Mouse (Mus musculus) liver, embryonic 14.5 days (tissue): ENCODE results near the gene Fam151a. TPM values are rescaled to one million over a fixed set of nuclear protein-coding genes. Genes with fewer than 3 reads are reported as not detected.
A peak's percentile ranks its signal among the peaks of the same experiment; 100 is the strongest.

Experiments used
- ATAC-seq: fragments of 200-750 bp; cut with Nextera tagmentation; 2 replicates; pipeline ENCODE4 v1.8.0; 2017; ENCODE audit warnings: moderate number of reproducible peaks, mild to moderate bottlenecking, moderate library complexity; ENCODE audit not compliant: insufficient read depth
- DNase-seq, 3 experiments: peaks; one replicate each; pipeline ENCODE4 v3.0.0-alpha.2; 2012 to 2013; ENCODE audit warnings: low read depth in 3 of 3, low spot score in 3 of 3
- H3K27ac ChIP-seq: fragments of 300-500 bp; sonication (generic); 2 replicates; pipeline ENCODE4 v1.5.1; 2014; ENCODE audit warnings: moderate library complexity, mild to moderate bottlenecking, control low read depth, inconsistent platforms
- H3K27me3 ChIP-seq: fragments of 300-500 bp; sonication (generic); 2 replicates; pipeline ENCODE4 v1.6.1; 2014; ENCODE audit warnings: mild to moderate bottlenecking, low read length, moderate library complexity; ENCODE audit not compliant: control insufficient read depth, insufficient read depth
- H3K36me3 ChIP-seq: fragments of 300-500 bp; sonication (generic); replicated peaks from 2 replicates; pipeline ENCODE4 v1.6.1; 2014; ENCODE audit warnings: low read depth; ENCODE audit not compliant: control insufficient read depth, insufficient read depth
- H3K4me1 ChIP-seq, 2 experiments: fragments of 200-500 bp in 1 of 2; fragments of 300-500 bp in 1 of 2; sonication (generic) in 1 of 2; replicated peaks; 2 replicates each; pipeline ENCODE4 v1.6.1; 2012 to 2014; ENCODE audit warnings: antibody characterized with exemption in 1 of 2, inconsistent platforms in 1 of 2, low read length in 1 of 2; ENCODE audit not compliant: control insufficient read depth in 2 of 2, insufficient read depth in 2 of 2
- H3K4me2 ChIP-seq: fragments of 300-500 bp; sonication (generic); 2 replicates; pipeline ENCODE4 v1.6.1; 2014; ENCODE audit warnings: low read depth, mild to moderate bottlenecking, control low read depth, moderate library complexity
- H3K4me3 ChIP-seq, 2 experiments: fragments of 200-500 bp in 1 of 2; fragments of 300-500 bp in 1 of 2; sonication (generic) in 1 of 2; 2 replicates each; pipeline ENCODE4 v1.5.1; 2012 to 2014; ENCODE audit warnings: low read depth in 2 of 2, low read length in 2 of 2, mild to moderate bottlenecking in 2 of 2, control low read depth in 1 of 2, inconsistent platforms in 1 of 2, moderate library complexity in 1 of 2; ENCODE audit not compliant: insufficient read depth in 1 of 2
- H3K9ac ChIP-seq: fragments of 300-500 bp; sonication (generic); replicated peaks from 2 replicates; pipeline ENCODE4 v1.6.1; 2014; ENCODE audit warnings: mild to moderate bottlenecking, control low read depth, moderate library complexity
- H3K9me3 ChIP-seq: fragments of 300-500 bp; sonication (generic); 2 replicates; pipeline ENCODE4 v1.6.1; 2016; ENCODE audit warnings: low read length, mixed read lengths; ENCODE audit not compliant: control insufficient read depth
- CTCF ChIP-seq: IDR thresholded peaks from 2 replicates; pipeline ENCODE4 v1.5.1; 2016; ENCODE audit warnings: antibody characterized with exemption, low read depth, control low read depth
- EP300 ChIP-seq: IDR thresholded peaks from 2 replicates; pipeline ENCODE4 v1.6.1; 2016; ENCODE audit warnings: antibody characterized with exemption, low read depth
- WGBS: fragments of 180-500 bp; shearing (Covaris S2); extraction: QIAGEN DNeasy Blood & Tissue Kit; methylation state at CpG from one replicate; pipeline ENCODE4 v1.1.7; 2014; ENCODE audit not compliant: insufficient replicate concordance; 5-methylcytosine and 5-hydroxymethylcytosine counted together
- polyA plus RNA-seq, 2 experiments: library from polyadenylated mRNA; depleted of rRNA in 1 of 2; stranded (reverse) in 1 of 2; unstranded in 1 of 2; fragments of >200 nt; fragmentation: Nextera tagmentation in 1 of 2; extraction: Ambion mirVana in 1 of 2; gene quantifications; 2 replicates each; pipeline versions ENCODE4 v1.2.1 to v1.2.3; 2012 to 2014

Gene Fam151a
- polyA plus RNA-seq, 2 experiments = 0.03 TPM; not detected in 1

GRCm38 (mm10) chr4:106780045-106780444 lies 46.4 kb downstream of the Fam151a start:
- no peak for DNase-seq
- H3K27me3 ChIP-seq = no peaks in the 10 kb centered on the region
- WGBS = 62% methylated on average over 3 of the region's 3 CpGs
- TF ChIP-seq CTCF (no peak), EP300 (no peak)
- no peak overlapping the region for H3K4me3 ChIP-seq
- H3K4me2 ChIP-seq = no peak overlapping the region
- no peaks in the 10 kb centered on the region for H3K36me3 ChIP-seq
- H3K27ac ChIP-seq = no peak overlapping the region
- no peaks in the 10 kb centered on the region for H3K4me1 ChIP-seq
- no peak overlapping the region for H3K9ac ChIP-seq
- no peaks in the 10 kb centered on the region for H3K9me3 ChIP-seq
- no peak for ATAC-seq

DNA sequence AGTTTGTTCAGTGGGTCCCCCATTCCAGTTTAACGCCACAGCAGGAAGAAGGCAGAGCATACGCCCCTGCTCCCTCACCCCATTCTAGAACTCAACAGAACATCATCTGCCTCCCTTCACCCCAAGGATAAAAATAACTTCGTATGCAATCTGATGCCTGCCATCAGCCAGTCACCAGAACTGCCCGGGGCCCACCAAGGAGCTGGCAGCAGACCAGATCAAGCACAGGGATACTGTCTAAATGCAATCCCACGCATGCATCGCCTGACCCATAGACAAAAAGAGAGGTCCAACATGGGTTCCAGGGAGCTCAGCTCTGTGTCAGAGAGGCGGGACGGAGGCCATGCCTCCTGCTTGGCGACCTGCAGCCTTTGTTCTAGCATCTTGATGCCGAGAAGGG lies 49.4 kb downstream of the Fam151a start:
- no peak for TF ChIP-seq CTCF
- TF ChIP-seq EP300 = no peak
- Histone ChIP-seq H3K9me3 (no peaks in the 10 kb centered on the region), H3K4me1 (peaks cover 0 to 7% of the 10 kb centered on the region in 2 experiments; a peak in 2 of 4 replicates), H3K27me3 (no peaks in the 10 kb centered on the region), H3K4me2 (no peak overlapping the region), H3K36me3 (no peaks in the 10 kb centered on the region), H3K27ac (no peak overlapping the region), H3K9ac (no peak overlapping the region), H3K4me3 (no peak overlapping the region)
- DNase-seq (no peak), ATAC-seq (no peak)
- WGBS = 71% methylated on average over 10 of the region's 10 CpGs

GRCm38 (mm10) chr4:106784806-106785205 lies 51.1 kb downstream of the Fam151a start:
- Histone ChIP-seq H3K9me3 (no peaks in the 10 kb centered on the region), H3K27ac (no peak overlapping the region), H3K4me1 (peaks cover 0 to 9% of the 10 kb centered on the region in 2 experiments; a peak in 2 of 4 replicates), H3K36me3 (no peaks in the 10 kb centered on the region), H3K4me2 (no peak overlapping the region), H3K9ac (no peak overlapping the region), H3K27me3 (no peaks in the 10 kb centered on the region), H3K4me3 (no peak overlapping the region)
- no peak for ATAC-seq
- 75% methylated on average over 7 of the region's 7 CpGs for WGBS
- DNase-seq = no peak
- TF ChIP-seq EP300 (no peak), CTCF (no peak)

DNA sequence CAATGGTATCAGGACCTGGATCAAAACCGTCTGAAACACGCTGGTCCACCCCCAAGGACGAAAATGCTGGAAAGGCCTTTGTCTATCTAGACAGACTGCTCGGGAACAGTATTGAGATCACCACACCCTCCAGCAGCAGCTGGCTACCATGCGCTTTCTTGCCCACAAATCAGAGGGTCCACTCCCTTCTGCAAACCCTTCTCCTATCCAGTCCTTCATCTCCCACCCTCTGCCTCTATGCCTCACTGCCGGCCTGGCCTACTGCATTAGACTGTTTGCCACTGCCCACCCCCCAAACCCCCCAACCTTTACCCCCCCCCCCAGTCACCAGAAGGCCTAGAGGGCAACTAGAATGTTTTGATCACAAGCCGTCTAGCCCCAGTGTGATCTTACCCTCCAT lies 51.7 kb downstream of the Fam151a start:
- peaks cover 0 to 9% of the 10 kb centered on the region in 2 experiments; a peak in 2 of 4 replicates for H3K4me1 ChIP-seq
- no peak for TF ChIP-seq CTCF
- no peak for TF ChIP-seq EP300
- WGBS = 54% methylated on average over 7 of the region's 7 CpGs
- H3K4me3 ChIP-seq = no peak overlapping the region
- ATAC-seq (no peak), DNase-seq (no peak)
- H3K4me2 ChIP-seq = no peak overlapping the region
- no peaks in the 10 kb centered on the region for H3K9me3 ChIP-seq
- no peaks in the 10 kb centered on the region for H3K27me3 ChIP-seq
- H3K27ac ChIP-seq = no peak overlapping the region
- no peaks in the 10 kb centered on the region for H3K36me3 ChIP-seq
- no peak overlapping the region for H3K9ac ChIP-seq

GRCm38 (mm10) chr4:106785753-106786540 lies 52.3 kb downstream of the Fam151a start:
- no peak for DNase-seq
- Histone ChIP-seq H3K27ac (no peak overlapping the region), H3K9ac (no peak overlapping the region), H3K27me3 (no peaks in the 10 kb centered on the region), H3K4me1 (peaks cover 3 to 14% of the 10 kb centered on the region in 2 experiments), H3K36me3 (no peaks in the 10 kb centered on the region), H3K4me3 (no peak overlapping the region), H3K9me3 (no peaks in the 10 kb centered on the region), H3K4me2 (no peak overlapping the region)
- peak; percentile 30; the same call in 1 of the 2 replicates for ATAC-seq
- WGBS = 18% methylated on average over 5 of the region's 5 CpGs
- no peak for TF ChIP-seq CTCF
- no peak for TF ChIP-seq EP300
